Mouse (Mus musculus) ES-E14 (cell line): ENCODE measurements around the gene Lclat1. TPM values are rescaled to one million over a fixed set of nuclear protein-coding genes. Genes with fewer than 3 reads are reported as not detected.

ENCODE experiments used
- DNase-seq: peaks from one replicate; pipeline ENCODE4 v3.0.0-alpha.2; 2013; ENCODE audit warnings: low read depth, low spot score
- H3K27ac ChIP-seq: 2 replicates; pipeline ENCODE4 v1.5.1; 2012; ENCODE audit warnings: low read depth, mild to moderate bottlenecking, low read length, moderate library complexity, mixed read lengths; ENCODE audit not compliant: poor library complexity, insufficient read depth, severe bottlenecking
- H3K36me3 ChIP-seq: 2 replicates; pipeline ENCODE4 v1.6.1; 2012; ENCODE audit warnings: mild to moderate bottlenecking, low read length, moderate library complexity, mixed read lengths; ENCODE audit not compliant: control insufficient read depth, poor library complexity, insufficient read depth, severe bottlenecking
- H3K4me1 ChIP-seq, 2 experiments: fragments of 150-350 bp in 1 of 2; sonication (generic) in 1 of 2; 2 replicates each; pipeline ENCODE4 v1.6.1; 2012; ENCODE audit warnings: low read length in 2 of 2, mild to moderate bottlenecking in 1 of 2, mixed read lengths in 1 of 2; ENCODE audit not compliant: control insufficient read depth in 2 of 2, insufficient read depth in 2 of 2, poor library complexity in 1 of 2
- H3K4me3 ChIP-seq, 2 experiments: fragments of 150-350 bp in 1 of 2; sonication (generic) in 1 of 2; 2 replicates each; pipeline ENCODE4 v1.5.1; 2012; ENCODE audit warnings: low read length in 2 of 2, low read depth in 1 of 2, mild to moderate bottlenecking in 1 of 2, mixed read lengths in 1 of 2; ENCODE audit not compliant: insufficient read depth in 1 of 2, poor library complexity in 1 of 2, severe bottlenecking in 1 of 2
- H3K9ac ChIP-seq: 2 replicates; pipeline ENCODE4 v1.6.1; 2012; ENCODE audit warnings: low read depth, mild to moderate bottlenecking, low read length, mixed read lengths; ENCODE audit not compliant: poor library complexity, insufficient read depth, severe bottlenecking
- H3K9me3 ChIP-seq: fragments of 150-350 bp; sonication (generic); 2 replicates; pipeline ENCODE4 v1.6.1; 2012; ENCODE audit warnings: low read depth, mild to moderate bottlenecking, low read length; ENCODE audit not compliant: control insufficient read depth, insufficient read depth
- CHD2 ChIP-seq: IDR thresholded peaks from 2 replicates; pipeline ENCODE4 v1.6.1; 2014; ENCODE audit warnings: mild to moderate bottlenecking, low read depth, low read length, inconsistent platforms
- HCFC1 ChIP-seq: IDR thresholded peaks from 2 replicates; pipeline ENCODE4 v1.6.1; 2012; ENCODE audit warnings: low read length, inconsistent platforms, borderline replicate concordance; ENCODE audit not compliant: insufficient read depth
- MAFK ChIP-seq: IDR thresholded peaks from 2 replicates; pipeline ENCODE4 v1.6.1; 2014; ENCODE audit warnings: mild to moderate bottlenecking, low read depth, low read length, inconsistent platforms; ENCODE audit not compliant: insufficient read depth
- ZC3H11A ChIP-seq: IDR thresholded peaks from 2 replicates; pipeline ENCODE4 v1.6.1; 2012; ENCODE audit warnings: low read depth, mild to moderate bottlenecking, inconsistent platforms, low read length, borderline replicate concordance
- ZNF384 ChIP-seq: IDR thresholded peaks from 2 replicates; pipeline ENCODE4 v1.6.1; 2012; ENCODE audit warnings: low read depth, low read length, inconsistent platforms
- in situ Hi-C, 2 experiments: fragments of 600-800 bp; cut with MboI; formaldehyde crosslinking; loops; one replicate each; pipeline ENCODE4 v1.15.1; 2025; ENCODE audit warnings: low sequenced_read_pairs in 2 of 2, inconsistent platforms in 1 of 2; ENCODE audit not compliant: unreplicated experiment in 2 of 2
- total RNA-seq: library from RNA; depleted of rRNA; stranded (reverse); fragments of 300-350 nt; gene quantifications from 2 replicates; pipeline ENCODE4 v1.2.3, GENCODE M21; 2012

The Lclat1 gene
- total RNA-seq, 1 experiment = 8.6 TPM

DNA sequence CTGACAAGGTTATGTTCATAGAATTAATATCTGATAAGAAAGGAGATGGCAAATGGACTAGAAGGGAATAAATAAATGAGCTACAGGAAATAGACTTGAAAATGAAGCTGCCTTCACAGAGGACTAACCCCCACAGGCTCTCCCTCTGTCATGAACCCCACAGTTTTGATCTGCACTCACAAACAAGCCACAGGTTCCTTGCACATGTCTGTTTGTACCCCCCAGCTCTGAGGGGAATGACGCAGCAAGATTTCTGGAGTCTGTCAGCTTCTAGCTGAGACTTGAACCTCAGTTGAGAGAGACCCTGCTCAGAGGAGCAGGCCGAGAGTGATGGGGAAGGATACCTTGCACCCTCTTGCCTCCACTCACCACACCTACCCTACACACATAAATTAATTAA is 124.8 kb downstream of the Lclat1 start:
- in situ Hi-C loops = no loop called here
- TF ChIP-seq ZC3H11A (no peak), MAFK (no peak), ZNF384 (no peak), HCFC1 (no peak), CHD2 (no peak)
- H3K4me1 ChIP-seq = no peaks in the 10 kb centered on the region
- H3K9me3 ChIP-seq = no peaks in the 10 kb centered on the region
- H3K27ac ChIP-seq = no peak overlapping the region
- DNase-seq = no peak
- no peaks in the 10 kb centered on the region for H3K36me3 ChIP-seq
- no peak overlapping the region for H3K9ac ChIP-seq
- no peak overlapping the region for H3K4me3 ChIP-seq

DNA sequence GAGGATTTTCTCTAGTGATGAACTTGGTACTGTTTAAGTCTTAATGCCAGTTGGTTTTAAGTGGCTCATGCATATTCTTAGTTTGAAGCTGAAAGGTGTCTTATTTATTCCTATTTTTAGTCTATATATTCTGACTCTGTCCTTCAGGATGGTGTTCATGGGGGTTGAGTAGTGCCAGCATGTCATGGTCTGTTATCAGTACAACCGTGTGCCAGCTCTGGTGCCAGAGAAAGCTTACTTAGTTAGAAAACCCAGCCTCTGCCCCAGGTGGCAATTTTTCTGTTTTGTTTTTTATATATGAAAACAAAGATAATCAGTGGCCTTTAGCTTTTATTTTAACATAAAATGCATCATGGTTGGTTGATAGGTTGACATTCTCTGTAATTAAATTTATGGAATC is 126.2 kb downstream of the Lclat1 start:
- in situ Hi-C loops = no loop called here
- no peak overlapping the region for H3K9ac ChIP-seq
- DNase-seq = no peak
- no peaks in the 10 kb centered on the region for H3K9me3 ChIP-seq
- no peaks in the 10 kb centered on the region for H3K4me1 ChIP-seq
- H3K4me3 ChIP-seq = no peak overlapping the region
- H3K27ac ChIP-seq = no peak overlapping the region
- no peak for TF ChIP-seq HCFC1
- TF ChIP-seq ZNF384 = no peak
- TF ChIP-seq ZC3H11A = no peak
- no peak for TF ChIP-seq MAFK
- TF ChIP-seq CHD2 = no peak
- H3K36me3 ChIP-seq = no peaks in the 10 kb centered on the region

DNA sequence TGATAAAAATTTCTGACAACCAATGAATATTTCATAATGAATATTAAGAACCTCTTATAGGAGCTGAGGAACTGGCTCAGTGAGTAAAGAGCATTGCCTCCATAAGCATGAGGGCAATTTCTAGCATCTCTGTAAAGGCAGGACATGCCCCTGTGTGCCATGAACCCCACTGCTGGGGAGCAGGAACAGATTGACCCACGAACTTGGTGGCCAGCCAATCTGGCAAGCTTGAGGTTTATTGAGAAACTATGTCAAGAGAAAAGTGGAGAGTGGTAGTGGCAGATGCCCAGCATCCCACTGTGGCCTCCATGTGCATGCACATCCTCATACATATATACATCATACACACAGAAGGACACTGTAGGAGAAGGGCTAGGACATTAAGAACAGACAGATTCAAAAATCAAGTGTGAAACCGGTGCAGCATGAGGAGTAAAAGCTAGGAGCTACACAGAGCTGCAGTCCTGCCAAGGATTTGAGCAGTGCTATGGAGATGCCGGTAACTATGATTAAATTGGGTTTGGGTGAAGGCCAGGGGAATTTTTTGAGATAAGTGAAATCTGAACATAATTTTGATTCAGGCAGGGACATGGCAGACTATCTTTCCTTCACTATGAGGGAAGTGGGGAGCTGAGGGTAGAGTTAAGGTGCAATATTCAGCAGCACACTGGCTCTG is 129.5 kb downstream of the Lclat1 start:
- TF ChIP-seq CHD2 (no peak), HCFC1 (no peak), MAFK (no peak), ZC3H11A (no peak), ZNF384 (no peak)
- no peaks in the 10 kb centered on the region; the same call in 1 of the 2 replicates for H3K36me3 ChIP-seq
- H3K9me3 ChIP-seq = no peaks in the 10 kb centered on the region
- DNase-seq = no peak
- no peak overlapping the region for H3K27ac ChIP-seq
- no peak overlapping the region for H3K4me3 ChIP-seq
- in situ Hi-C loops = no loop called here
- H3K4me1 ChIP-seq = no peaks in the 10 kb centered on the region
- H3K9ac ChIP-seq = no peak overlapping the region

DNA sequence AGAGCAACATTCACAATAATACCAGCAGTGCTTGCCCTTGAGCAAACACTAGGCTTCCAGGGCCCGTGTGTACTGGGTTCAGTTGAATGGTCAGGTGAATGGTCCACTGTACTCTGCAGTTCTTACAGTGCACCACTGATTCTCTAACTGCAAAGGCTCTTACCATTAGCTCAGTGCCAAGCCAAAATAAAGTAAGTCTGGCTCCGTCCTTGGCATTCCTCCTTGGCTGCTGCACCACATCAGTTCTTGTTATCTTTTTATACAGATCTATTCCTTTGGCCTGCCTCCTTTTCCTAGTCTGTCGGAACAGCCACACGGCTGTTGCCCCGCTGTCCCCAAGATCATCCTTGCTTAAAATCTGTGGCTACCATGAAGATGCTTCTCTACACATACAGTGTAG is 130.7 kb downstream of the Lclat1 start:
- H3K9me3 ChIP-seq = no peaks in the 10 kb centered on the region
- TF ChIP-seq ZNF384 = no peak
- no peak for TF ChIP-seq ZC3H11A
- no peak for TF ChIP-seq MAFK
- TF ChIP-seq CHD2 = no peak
- no peak for TF ChIP-seq HCFC1
- no peak overlapping the region for H3K4me3 ChIP-seq
- no peak overlapping the region for H3K27ac ChIP-seq
- no peak overlapping the region for H3K9ac ChIP-seq
- no peaks in the 10 kb centered on the region; the same call in 1 of the 2 replicates for H3K36me3 ChIP-seq
- in situ Hi-C loops = no loop called here
- H3K4me1 ChIP-seq = no peaks in the 10 kb centered on the region
- no peak for DNase-seq
